In the genomic region with DNA sequence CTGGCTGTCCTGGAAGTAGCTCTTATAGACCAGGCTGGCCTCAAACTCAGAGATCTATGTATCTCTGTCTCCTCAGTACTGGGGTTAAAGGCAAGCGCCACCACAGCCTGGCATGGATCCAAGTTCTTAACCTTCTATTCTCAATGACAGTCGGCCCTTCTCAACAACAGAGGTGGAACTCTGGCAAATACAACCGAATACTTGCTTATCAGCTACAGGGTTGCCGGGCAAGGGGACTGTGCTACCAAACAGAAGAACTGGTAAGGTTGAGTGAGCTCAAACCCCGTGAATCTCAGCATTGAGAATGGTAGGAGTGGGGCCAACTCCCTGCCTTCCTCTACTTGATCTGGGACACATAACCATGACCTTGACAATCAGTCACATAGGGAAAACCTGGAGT, we compare ENCODE assay signal across 26 mouse cellular contexts.
DNase-seq lines count a peak whose midpoint lies in the region; ATAC-seq lines count a peak whose summit lies in the region.
"Had no signal": no experiment of that assay in that cellular context is flagged by ENCODE, and none has a peak within 500 bp of the region (broad histone marks: within the 10 kb centered on the region; RNA-seq: fewer than 3 reads in every experiment).

No protein-coding gene starts in this region.

- no peak overlapping the region for H3K27ac ChIP-seq in limb, embryonic 13.5 days
- no peak overlapping the region for H3K27ac ChIP-seq in limb, embryonic 10.5 days
- no peak overlapping the region for H3K27ac ChIP-seq in neural tube, embryonic 14.5 days (ENCODE audit: low read depth, low read length)
- H3K27ac ChIP-seq in intestine, embryonic 15.5 days, result no peak overlapping the region
- H3K27ac ChIP-seq: embryonic facial prominence, embryonic 15.5 days; heart, embryonic 10.5 days; hindbrain, embryonic 13.5 days; layer of hippocampus, adult 2 months; limb, embryonic 12.5 days; liver, embryonic 13.5 days; lung, embryonic 15.5 days; macrophage; midbrain, embryonic 13.5 days had no signal

- H3K4me1 ChIP-seq in limb, embryonic 13.5 days, result no peaks in the 10 kb centered on the region; the same call in 1 of the 2 replicates
- H3K4me1 ChIP-seq in limb, embryonic 10.5 days, result no peaks in the 10 kb centered on the region
- H3K4me1 ChIP-seq in neural tube, embryonic 14.5 days (ENCODE audit: control insufficient read depth, insufficient read depth, low read length), result no peaks in the 10 kb centered on the region
- H3K4me1 ChIP-seq in intestine, embryonic 15.5 days (replicated peaks), result no peaks in the 10 kb centered on the region
- H3K4me1 ChIP-seq: embryonic facial prominence, embryonic 15.5 days; limb, embryonic 12.5 days; liver, embryonic 13.5 days; lung, embryonic 15.5 days had no signal

- H3K36me3 ChIP-seq in limb, embryonic 13.5 days, result no peaks in the 10 kb centered on the region
- H3K36me3 ChIP-seq in limb, embryonic 10.5 days, result no peaks in the 10 kb centered on the region
- no peaks in the 10 kb centered on the region for H3K36me3 ChIP-seq in neural tube, embryonic 14.5 days (ENCODE audit: control insufficient read depth, insufficient read depth, low read length)
- no peaks in the 10 kb centered on the region for H3K36me3 ChIP-seq in intestine, embryonic 15.5 days
- H3K36me3 ChIP-seq: embryonic facial prominence, embryonic 15.5 days; G1E; heart, embryonic 10.5 days; hindbrain, embryonic 13.5 days; limb, embryonic 12.5 days; liver, embryonic 13.5 days; lung, embryonic 15.5 days; midbrain, embryonic 13.5 days had no signal

- peak; percentile 60 to 85 for DNase-seq in adrenal gland, adult (ENCODE audit: inconsistent age in 2 of 2, low spot score in 1 of 2)
- DNase-seq in adrenal gland, postnatal 4 days (ENCODE audit: low spot score in 2 of 2), result no peak
- no peak for DNase-seq in limb, embryonic 10.5 days (ENCODE audit: low spot score)
- DNase-seq in adrenal gland, postnatal 10 days, result peak; percentile 57
- no peak for DNase-seq in layer of hippocampus, postnatal 36 days
- DNase-seq: cerebellum, adult 11 months; cerebellum, postnatal 14 days; forebrain, postnatal 0 days; kidney, adult 8-10 months; kidney, postnatal 14 days; liver, embryonic 13.5 days; thymus, postnatal 14 days had no signal

- H3K27me3 ChIP-seq in limb, embryonic 13.5 days, result no peaks in the 10 kb centered on the region
- no peaks in the 10 kb centered on the region for H3K27me3 ChIP-seq in limb, embryonic 10.5 days (ENCODE audit: low read depth, poor library complexity, severe bottlenecking)
- H3K27me3 ChIP-seq in neural tube, embryonic 14.5 days (ENCODE audit: control insufficient read depth, insufficient read depth, low read length), result no peaks in the 10 kb centered on the region
- no peaks in the 10 kb centered on the region for H3K27me3 ChIP-seq in intestine, embryonic 15.5 days (replicated peaks)
- H3K27me3 ChIP-seq: embryonic facial prominence, embryonic 15.5 days; hindbrain, embryonic 13.5 days; limb, embryonic 12.5 days; liver, embryonic 13.5 days; lung, embryonic 15.5 days; midbrain, embryonic 13.5 days had no signal

- WGBS in limb, embryonic 13.5 days, result 72% methylated on average over 5 of the region's 5 CpGs
- 93% methylated on average over 5 of the region's 5 CpGs for WGBS in limb, embryonic 10.5 days
- 69% methylated on average over 5 of the region's 5 CpGs for WGBS in neural tube, embryonic 14.5 days
- WGBS in intestine, embryonic 15.5 days, result 62% methylated on average over 5 of the region's 5 CpGs

- no peaks in the 10 kb centered on the region for H3K9me3 ChIP-seq in limb, embryonic 13.5 days
- H3K9me3 ChIP-seq in limb, embryonic 10.5 days (replicated peaks), result no peaks in the 10 kb centered on the region
- H3K9me3 ChIP-seq in neural tube, embryonic 14.5 days (ENCODE audit: control insufficient read depth, low read length), result no peaks in the 10 kb centered on the region
- no peaks in the 10 kb centered on the region for H3K9me3 ChIP-seq in intestine, embryonic 15.5 days
- H3K9me3 ChIP-seq: embryonic facial prominence, embryonic 15.5 days; G1E; heart, embryonic 10.5 days; hindbrain, embryonic 13.5 days; limb, embryonic 12.5 days; liver, embryonic 13.5 days; lung, embryonic 15.5 days; midbrain, embryonic 13.5 days had no signal

- ATAC-seq in limb, embryonic 13.5 days (ENCODE audit: low FRiP score, low read depth), result peak; percentile 26; the same call in 1 of the 2 replicates
- peak; percentile 34; the same call in 1 of the 2 replicates for ATAC-seq in neural tube, embryonic 14.5 days (ENCODE audit: low read depth)
- no peak for ATAC-seq in intestine, embryonic 15.5 days
- ATAC-seq: forebrain, postnatal 0 days; inflammation-experienced regulatory T-cells, adult 6 months; midbrain, embryonic 13.5 days had no signal

- H3K4me3 ChIP-seq in limb, embryonic 13.5 days, result no peak overlapping the region
- H3K4me3 ChIP-seq in limb, embryonic 10.5 days, result no peak overlapping the region
- no peak overlapping the region for H3K4me3 ChIP-seq in neural tube, embryonic 14.5 days (ENCODE audit: low read depth, low read length)
- no peak overlapping the region for H3K4me3 ChIP-seq in intestine, embryonic 15.5 days (replicated peaks)
- H3K4me3 ChIP-seq: embryonic facial prominence, embryonic 15.5 days; heart, embryonic 10.5 days; hindbrain, embryonic 13.5 days; layer of hippocampus, adult 2 months; limb, embryonic 12.5 days; liver, embryonic 13.5 days; lung, embryonic 15.5 days; midbrain, embryonic 13.5 days; myocyte had no signal

- no peak overlapping the region for H3K9ac ChIP-seq in limb, embryonic 13.5 days
- H3K9ac ChIP-seq in neural tube, embryonic 14.5 days (replicated peaks; ENCODE audit: low read depth, low read length), result no peak overlapping the region
- no peak overlapping the region for H3K9ac ChIP-seq in intestine, embryonic 15.5 days
- H3K9ac ChIP-seq: embryonic facial prominence, embryonic 15.5 days; forebrain, postnatal 0 days; hindbrain, embryonic 13.5 days; limb, embryonic 12.5 days; liver, embryonic 13.5 days; lung, embryonic 15.5 days; midbrain, embryonic 13.5 days had no signal

- no peak overlapping the region for H3K4me2 ChIP-seq in limb, embryonic 13.5 days (replicated peaks)
- no peak overlapping the region for H3K4me2 ChIP-seq in neural tube, embryonic 14.5 days (ENCODE audit: low read depth, low read length)
- no peak overlapping the region for H3K4me2 ChIP-seq in intestine, embryonic 15.5 days (replicated peaks)
- H3K4me2 ChIP-seq: embryonic facial prominence, embryonic 15.5 days; hindbrain, embryonic 13.5 days; limb, embryonic 12.5 days; liver, embryonic 13.5 days; lung, embryonic 15.5 days; midbrain, embryonic 13.5 days had no signal

Comparison
In these comparisons a context has a peak if more than half of its experiments do, and no peak if none do; other contexts are left out.
1. DNase-seq: peak in adrenal gland, adult (2 of 2) and adrenal gland, postnatal 10 days (single experiment); none in adrenal gland, postnatal 4 days (0 of 2), limb, embryonic 10.5 days (single experiment) and layer of hippocampus, postnatal 36 days (0 of 2).